Mouse (Mus musculus): Measurements from ENCODE around the gene Olfr862. TPM values are rescaled to one million over a fixed set of nuclear protein-coding genes. Genes with fewer than 3 reads are reported as not detected.

Olfr862 gene
- not detected in 2 replicates for polyA plus RNA-seq (2015; fragmentation: Nextera tagmentation; extraction: Ambion mirVana)

DNA sequence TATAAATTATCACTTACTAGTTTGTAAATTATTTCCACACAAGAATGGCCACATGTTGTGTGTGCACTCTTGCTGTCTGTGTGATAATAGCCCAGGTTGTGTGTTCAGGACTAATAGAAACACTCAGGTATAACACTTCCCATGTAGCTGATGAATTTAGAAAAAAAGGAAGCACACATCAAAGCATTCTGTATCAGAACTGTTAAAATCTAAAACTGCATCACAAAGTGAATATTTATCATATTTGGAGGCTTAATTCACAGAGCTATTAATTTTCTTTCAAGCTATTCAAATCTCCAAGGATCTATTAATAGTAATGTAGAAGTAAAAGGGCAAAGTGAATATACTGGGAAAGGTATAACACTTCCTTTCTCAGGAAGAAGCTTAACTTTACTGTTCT lies at the start of gene Olfr862:
TSS of gene Olfr862 (minus strand) at position 101 of the 400 bp plus-strand sequence.
- Histone ChIP-seq H3K4me2 (no peak within 1 kb of the TSS), H3K27me3 (replicated peaks) (no peaks in the 10 kb centered on the region)
- ATAC-seq (ENCODE audit: low FRiP score) = no peak

GRCm38 (mm10) chr9:19916565-19916964 lies 28.8 kb upstream of the Olfr862 start, which contains the start of gene Olfr77:
Gene Olfr77 (plus strand): TSS chr9:19916865.
- WGBS = 90% methylated on average over 2 of the region's 2 CpGs
- Histone ChIP-seq H3K36me3 (no peaks in the 10 kb centered on the region), H3K4me1 (no peaks in the 10 kb centered on the region), H3K4me2 (no peak within 1 kb of the TSS), H3K9ac (replicated peaks) (no peak within 1 kb of the TSS), H3K4me3 (replicated peaks) (no peak within 1 kb of the TSS), H3K27ac (replicated peaks) (no peak within 1 kb of the TSS), H3K9me3 (replicated peaks) (peaks cover 8% of the 10 kb centered on the region), H3K27me3 (replicated peaks) (no peaks in the 10 kb centered on the region)
- ATAC-seq (ENCODE audit: low FRiP score) = no peak

More for the DNA sequence above, at the start of gene Olfr862:
- H3K36me3 ChIP-seq = no peaks in the 10 kb centered on the region
- H3K27ac ChIP-seq (replicated peaks) = no peak within 1 kb of the TSS
- no peak within 1 kb of the TSS for H3K4me3 ChIP-seq (replicated peaks)
- H3K4me1 ChIP-seq = no peaks in the 10 kb centered on the region
- no peak within 1 kb of the TSS for H3K9ac ChIP-seq (replicated peaks)
- H3K9me3 ChIP-seq (replicated peaks) = peaks cover 11% of the 10 kb centered on the region; the same call in 1 of the 2 replicates

DNA sequence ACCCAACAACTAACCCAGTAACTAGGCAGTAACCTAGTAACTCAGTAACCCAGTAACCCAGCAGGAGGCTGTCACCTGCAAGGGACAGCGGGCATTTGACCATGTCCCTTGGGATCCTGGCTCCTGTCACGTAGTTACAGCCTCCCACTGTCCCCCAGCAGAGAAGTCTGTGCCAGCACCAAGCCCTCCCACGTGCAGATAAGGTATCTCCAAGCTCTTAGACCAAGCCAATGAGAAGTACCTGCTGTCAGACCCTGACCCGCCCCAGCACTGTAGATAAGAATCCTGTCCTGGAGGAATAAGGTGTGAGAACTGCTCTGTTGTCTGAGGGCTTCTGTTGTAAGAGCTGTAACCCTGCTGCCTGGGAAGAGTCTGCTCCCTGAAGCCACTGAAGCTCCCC lies 23.4 kb upstream of the Olfr862 start:
- Histone ChIP-seq H3K4me3 (replicated peaks) (no peak overlapping the region), H3K9ac (replicated peaks) (no peak overlapping the region), H3K27me3 (replicated peaks) (no peaks in the 10 kb centered on the region), H3K27ac (replicated peaks) (no peak overlapping the region), H3K4me1 (no peaks in the 10 kb centered on the region), H3K9me3 (replicated peaks) (no peaks in the 10 kb centered on the region; the same call in 1 of the 2 replicates), H3K36me3 (no peaks in the 10 kb centered on the region), H3K4me2 (no peak overlapping the region)
- no peak for ATAC-seq (ENCODE audit: low FRiP score)
- WGBS = 69% methylated on average over 4 of the region's 4 CpGs

GRCm38 (mm10) chr9:19849647-19850046 lies 38.2 kb downstream of the Olfr862 start, which contains the start of gene Olfr860:
Gene Olfr860 (minus strand): TSS chr9:19849747.
- 77% methylated on average over 1 of the region's 1 CpGs for WGBS
- H3K4me2 ChIP-seq = no peak within 1 kb of the TSS
- peaks cover 5% of the 10 kb centered on the region; the same call in 1 of the 2 replicates for H3K9me3 ChIP-seq (replicated peaks)
- no peak within 1 kb of the TSS for H3K4me3 ChIP-seq (replicated peaks)
- no peaks in the 10 kb centered on the region for H3K27me3 ChIP-seq (replicated peaks)
- ATAC-seq (ENCODE audit: low FRiP score) = no peak
- no peak within 1 kb of the TSS for H3K27ac ChIP-seq (replicated peaks)
- H3K4me1 ChIP-seq = no peaks in the 10 kb centered on the region
- no peak within 1 kb of the TSS for H3K9ac ChIP-seq (replicated peaks)
- H3K36me3 ChIP-seq = no peaks in the 10 kb centered on the region

Other genes starting within 250 kb of the Olfr862 start
- gene Olfr857, start 178.6 kb downstream of the Olfr862 start, polyA plus RNA-seq (2015; fragmentation: Nextera tagmentation; extraction: Ambion mirVana) = not detected in 2 replicates
- gene Olfr58, start 107.7 kb downstream of the Olfr862 start, polyA plus RNA-seq (2015; fragmentation: Nextera tagmentation; extraction: Ambion mirVana) = not detected in 2 replicates
- not detected in 2 replicates for gene Olfr859, start 83.1 kb downstream of the Olfr862 start, polyA plus RNA-seq (2015; fragmentation: Nextera tagmentation; extraction: Ambion mirVana)
- not detected in 2 replicates for gene Olfr860, start 38.3 kb downstream of the Olfr862 start, polyA plus RNA-seq (2015; fragmentation: Nextera tagmentation; extraction: Ambion mirVana)
- gene Olfr77, start 28.9 kb upstream of the Olfr862 start, polyA plus RNA-seq (2015; fragmentation: Nextera tagmentation; extraction: Ambion mirVana) = 0.14 and 0.19 TPM in 2 replicates
- not detected in 2 replicates for gene Olfr866, start 140.0 kb upstream of the Olfr862 start, polyA plus RNA-seq (2015; fragmentation: Nextera tagmentation; extraction: Ambion mirVana)
- gene Olfr867, start 169.6 kb upstream of the Olfr862 start, polyA plus RNA-seq (2015; fragmentation: Nextera tagmentation; extraction: Ambion mirVana) = not detected in 2 replicates
- gene Olfr868, start 210.6 kb upstream of the Olfr862 start, polyA plus RNA-seq (2015; fragmentation: Nextera tagmentation; extraction: Ambion mirVana) = not detected in 2 replicates
- gene Olfr869, start 241.0 kb upstream of the Olfr862 start, polyA plus RNA-seq (2015; fragmentation: Nextera tagmentation; extraction: Ambion mirVana) = not detected in 2 replicates